Mouse (Mus musculus): ENCODE data around the gene Sgcd. TPM values are rescaled to one million over a fixed set of nuclear protein-coding genes. Genes with fewer than 3 reads are reported as not detected.

The Sgcd gene
- polyA plus RNA-seq, 1 experiment from 2014 or later = 1.2 TPM

DNA sequence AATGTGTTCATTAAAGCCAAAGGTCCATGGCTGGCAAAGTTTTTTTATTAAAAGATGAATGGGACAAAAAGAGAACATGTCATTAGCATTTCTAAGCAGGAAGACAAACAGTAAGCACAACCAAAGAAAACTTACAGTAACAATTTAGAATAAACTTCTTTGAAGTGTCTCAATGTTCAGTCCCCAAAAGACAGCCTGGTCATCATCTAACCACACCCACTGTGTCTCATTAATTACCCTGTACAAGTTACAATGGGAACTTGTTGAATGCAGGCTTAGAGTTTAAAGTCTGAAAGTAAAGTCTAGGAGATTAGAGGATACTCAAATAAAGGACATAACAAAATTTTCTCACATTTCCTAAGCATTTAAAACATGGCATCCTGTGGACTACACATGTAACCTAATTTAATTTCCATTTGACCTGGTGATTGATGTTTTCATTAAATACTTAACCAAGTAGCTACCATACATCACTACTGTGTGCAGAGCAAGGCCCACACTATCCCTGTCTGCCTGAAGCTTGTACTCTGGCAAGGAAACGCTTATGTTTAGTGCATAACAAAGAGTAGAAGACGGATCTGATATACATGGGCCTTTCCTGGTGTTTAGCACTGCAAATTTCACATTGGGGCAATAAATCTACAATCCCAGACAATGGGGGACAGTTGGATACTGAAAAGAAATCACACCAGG, 347.1 kb downstream of the Sgcd start:
- no peak overlapping the region for H3K4me3 ChIP-seq (ENCODE audit: low read depth, low read length)
- DNase-seq (ENCODE audit: low spot score) (no peak), ATAC-seq (no peak)
- no peaks in the 10 kb centered on the region for H3K36me3 ChIP-seq (ENCODE audit: insufficient read depth, low read length)
- H3K9me3 ChIP-seq (ENCODE audit: low read length) = no peaks in the 10 kb centered on the region
- 53% methylated on average over 2 of the region's 2 CpGs for WGBS
- H3K4me2 ChIP-seq (replicated peaks; ENCODE audit: low read depth, low read length) = no peak overlapping the region
- no peak overlapping the region for H3K9ac ChIP-seq (replicated peaks; ENCODE audit: low read depth)
- no peaks in the 10 kb centered on the region for H3K27me3 ChIP-seq (replicated peaks; ENCODE audit: insufficient read depth, low read length)
- no peak overlapping the region for H3K27ac ChIP-seq (ENCODE audit: low read length)
- H3K4me1 ChIP-seq (ENCODE audit: insufficient read depth, low read depth, low read length) = no peaks in the 10 kb centered on the region
- TF ChIP-seq EP300 (IDR thresholded peaks at IDR 0.05) (no peak), CTCF (IDR thresholded peaks at IDR 0.05) (no peak)

DNA sequence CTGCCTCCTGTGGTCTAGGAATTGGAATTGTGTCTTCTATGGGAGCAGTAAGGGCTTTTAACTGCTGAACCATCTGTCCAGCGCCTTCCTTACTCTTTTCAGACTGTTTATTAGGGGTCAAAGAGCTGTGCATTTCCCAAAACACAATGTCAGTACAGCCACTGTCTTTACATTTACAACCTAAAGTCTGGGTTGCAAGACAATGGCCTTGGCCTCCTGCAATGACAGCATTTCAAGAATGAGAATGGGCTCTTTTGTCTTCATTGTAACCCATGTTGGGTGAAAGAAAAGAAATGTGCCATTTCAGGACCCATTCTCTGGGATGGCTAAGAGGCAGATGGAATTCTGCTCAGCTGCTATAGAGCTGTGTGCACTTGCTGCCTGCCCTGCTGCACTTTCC, 348.2 kb downstream of the Sgcd start:
- WGBS = 53% methylated on average over 1 of the region's 1 CpGs
- Histone ChIP-seq H3K27ac (ENCODE audit: low read length) (no peak overlapping the region), H3K4me1 (ENCODE audit: insufficient read depth, low read depth, low read length) (no peaks in the 10 kb centered on the region), H3K4me2 (replicated peaks; ENCODE audit: low read depth, low read length) (no peak overlapping the region), H3K36me3 (ENCODE audit: insufficient read depth, low read length) (no peaks in the 10 kb centered on the region), H3K4me3 (ENCODE audit: low read depth, low read length) (no peak overlapping the region), H3K27me3 (replicated peaks; ENCODE audit: insufficient read depth, low read length) (no peaks in the 10 kb centered on the region), H3K9ac (replicated peaks; ENCODE audit: low read depth) (no peak overlapping the region), H3K9me3 (ENCODE audit: low read length) (no peaks in the 10 kb centered on the region)
- ATAC-seq (no peak), DNase-seq (ENCODE audit: low spot score) (no peak)
- TF ChIP-seq EP300 (IDR thresholded peaks at IDR 0.05) (no peak), CTCF (IDR thresholded peaks at IDR 0.05) (no peak)

DNA sequence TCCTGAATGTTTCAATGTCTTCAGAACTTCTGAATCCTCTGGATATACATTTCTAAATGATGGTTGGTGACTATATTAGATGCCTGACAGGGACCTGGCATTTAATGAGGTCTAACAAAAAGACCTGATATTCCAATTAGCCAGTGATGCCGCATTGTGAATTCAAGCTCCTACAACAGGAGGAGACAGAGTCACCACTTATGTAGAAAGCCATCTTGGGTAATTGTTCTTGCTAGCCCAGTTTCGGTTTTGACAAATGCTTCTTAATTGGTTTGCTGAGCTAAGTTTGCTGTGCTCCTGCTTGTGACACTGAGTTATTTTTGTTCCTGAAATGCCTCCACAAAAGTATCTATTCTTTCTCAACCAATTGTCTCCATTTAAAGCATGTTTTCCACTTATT, 358.6 kb downstream of the Sgcd start:
- DNase-seq (ENCODE audit: low spot score) (no peak), ATAC-seq (no peak)
- Histone ChIP-seq H3K4me3 (ENCODE audit: low read depth, low read length) (no peak overlapping the region), H3K9me3 (ENCODE audit: low read length) (no peaks in the 10 kb centered on the region), H3K36me3 (ENCODE audit: insufficient read depth, low read length) (no peaks in the 10 kb centered on the region), H3K9ac (replicated peaks; ENCODE audit: low read depth) (no peak overlapping the region), H3K4me1 (ENCODE audit: insufficient read depth, low read depth, low read length) (no peaks in the 10 kb centered on the region), H3K27me3 (replicated peaks; ENCODE audit: insufficient read depth, low read length) (no peaks in the 10 kb centered on the region), H3K27ac (ENCODE audit: low read length) (no peak overlapping the region), H3K4me2 (replicated peaks; ENCODE audit: low read depth, low read length) (no peak overlapping the region)
- TF ChIP-seq CTCF (IDR thresholded peaks at IDR 0.05) (no peak), EP300 (IDR thresholded peaks at IDR 0.05) (no peak)
- WGBS = 80% methylated on average over 2 of the region's 2 CpGs

DNA sequence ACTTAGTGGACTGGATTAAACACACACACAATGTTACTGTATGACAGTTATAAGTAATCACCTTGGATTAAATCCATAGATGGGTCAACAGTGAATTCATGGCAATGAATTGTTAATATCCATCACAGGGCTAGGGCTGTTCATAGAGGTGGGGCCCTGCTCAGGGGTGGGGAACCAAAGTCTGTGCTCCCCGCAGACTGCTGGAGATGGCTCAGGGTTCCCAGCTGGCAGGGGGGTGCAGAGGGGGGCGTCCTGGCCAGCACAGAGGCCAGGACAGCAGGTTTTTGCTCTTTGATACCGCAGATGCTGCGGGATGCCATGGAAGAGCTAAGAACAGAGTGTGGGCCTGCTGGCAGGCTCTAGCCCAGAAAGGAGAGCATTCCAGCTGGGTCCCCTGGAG, 378.9 kb downstream of the Sgcd start:
- no peaks in the 10 kb centered on the region for H3K27me3 ChIP-seq (replicated peaks; ENCODE audit: insufficient read depth, low read length)
- H3K4me2 ChIP-seq (replicated peaks; ENCODE audit: low read depth, low read length) = no peak overlapping the region
- DNase-seq (ENCODE audit: low spot score) = no peak
- H3K27ac ChIP-seq (ENCODE audit: low read length) = no peak overlapping the region
- no peaks in the 10 kb centered on the region for H3K9me3 ChIP-seq (ENCODE audit: low read length)
- ATAC-seq = no peak
- H3K36me3 ChIP-seq (ENCODE audit: insufficient read depth, low read length) = no peaks in the 10 kb centered on the region
- H3K9ac ChIP-seq (replicated peaks; ENCODE audit: low read depth) = no peak overlapping the region
- no peak overlapping the region for H3K4me3 ChIP-seq (ENCODE audit: low read depth, low read length)
- TF ChIP-seq EP300 (IDR thresholded peaks at IDR 0.05) = no peak
- no peak for TF ChIP-seq CTCF (IDR thresholded peaks at IDR 0.05)
- 73% methylated on average over 4 of the region's 4 CpGs for WGBS
- H3K4me1 ChIP-seq (ENCODE audit: insufficient read depth, low read depth, low read length) = no peaks in the 10 kb centered on the region

DNA sequence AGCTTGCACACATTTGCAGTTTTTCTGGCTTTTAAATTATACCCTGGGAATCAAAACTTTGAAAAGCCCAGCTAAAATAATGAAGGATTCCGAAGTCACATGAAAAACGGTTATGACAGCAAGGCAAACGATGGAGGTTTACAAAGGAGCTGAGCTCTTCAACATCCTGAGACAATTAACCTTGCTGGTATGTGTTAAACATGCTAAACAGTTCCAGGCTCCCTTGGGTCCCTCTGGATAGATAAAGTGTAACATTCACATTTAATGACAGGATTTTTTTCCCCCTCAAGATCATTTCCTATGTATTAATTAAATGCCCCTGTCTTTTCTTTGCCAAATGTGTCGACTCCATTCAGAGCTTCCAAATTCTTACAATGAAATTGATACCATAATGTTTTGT, 414.1 kb downstream of the Sgcd start:
- no peak overlapping the region for H3K27ac ChIP-seq (ENCODE audit: low read length)
- H3K4me2 ChIP-seq (replicated peaks; ENCODE audit: low read depth, low read length) = no peak overlapping the region
- TF ChIP-seq CTCF (IDR thresholded peaks at IDR 0.05) = no peak
- no peak for TF ChIP-seq EP300 (IDR thresholded peaks at IDR 0.05)
- 62% methylated on average over 4 of the region's 4 CpGs for WGBS
- no peaks in the 10 kb centered on the region for H3K9me3 ChIP-seq (ENCODE audit: low read length)
- no peaks in the 10 kb centered on the region for H3K27me3 ChIP-seq (replicated peaks; ENCODE audit: insufficient read depth, low read length)
- no peaks in the 10 kb centered on the region for H3K4me1 ChIP-seq (ENCODE audit: insufficient read depth, low read depth, low read length)
- no peak overlapping the region for H3K4me3 ChIP-seq (ENCODE audit: low read depth, low read length)
- H3K36me3 ChIP-seq (ENCODE audit: insufficient read depth, low read length) = no peaks in the 10 kb centered on the region
- DNase-seq (ENCODE audit: low spot score) (no peak), ATAC-seq (no peak)
- H3K9ac ChIP-seq (replicated peaks; ENCODE audit: low read depth) = no peak overlapping the region

DNA sequence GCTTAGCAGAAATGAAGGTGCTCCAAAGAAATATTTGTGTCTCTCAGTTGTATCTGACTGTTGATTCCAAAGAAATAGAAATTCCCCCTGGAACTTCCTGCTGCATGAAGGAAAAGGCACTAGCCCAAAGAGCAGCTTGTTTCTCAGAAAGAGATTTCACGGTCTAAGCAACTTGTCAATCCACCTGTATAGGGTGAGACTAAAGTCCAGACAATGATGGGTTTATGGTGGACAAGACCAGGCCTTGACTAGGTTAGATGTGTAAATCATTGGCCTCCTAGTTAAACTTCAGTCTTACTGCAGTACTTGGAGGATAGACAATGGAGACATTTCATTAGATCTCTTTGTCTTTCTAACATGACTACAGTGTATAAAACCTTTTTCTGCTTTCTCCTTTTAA, 420.3 kb downstream of the Sgcd start:
- no peaks in the 10 kb centered on the region for H3K27me3 ChIP-seq (replicated peaks; ENCODE audit: insufficient read depth, low read length)
- DNase-seq (ENCODE audit: low spot score) (no peak), ATAC-seq (no peak)
- TF ChIP-seq EP300 (IDR thresholded peaks at IDR 0.05) (no peak), CTCF (IDR thresholded peaks at IDR 0.05) (no peak)
- H3K9me3 ChIP-seq (ENCODE audit: low read length) = no peaks in the 10 kb centered on the region
- H3K4me1 ChIP-seq (ENCODE audit: insufficient read depth, low read depth, low read length) = no peaks in the 10 kb centered on the region
- 90% methylated on average over 1 of the region's 1 CpGs for WGBS
- no peak overlapping the region for H3K27ac ChIP-seq (ENCODE audit: low read length)
- no peak overlapping the region for H3K4me3 ChIP-seq (ENCODE audit: low read depth, low read length)
- no peaks in the 10 kb centered on the region for H3K36me3 ChIP-seq (ENCODE audit: insufficient read depth, low read length)
- H3K4me2 ChIP-seq (replicated peaks; ENCODE audit: low read depth, low read length) = no peak overlapping the region
- no peak overlapping the region for H3K9ac ChIP-seq (replicated peaks; ENCODE audit: low read depth)

DNA sequence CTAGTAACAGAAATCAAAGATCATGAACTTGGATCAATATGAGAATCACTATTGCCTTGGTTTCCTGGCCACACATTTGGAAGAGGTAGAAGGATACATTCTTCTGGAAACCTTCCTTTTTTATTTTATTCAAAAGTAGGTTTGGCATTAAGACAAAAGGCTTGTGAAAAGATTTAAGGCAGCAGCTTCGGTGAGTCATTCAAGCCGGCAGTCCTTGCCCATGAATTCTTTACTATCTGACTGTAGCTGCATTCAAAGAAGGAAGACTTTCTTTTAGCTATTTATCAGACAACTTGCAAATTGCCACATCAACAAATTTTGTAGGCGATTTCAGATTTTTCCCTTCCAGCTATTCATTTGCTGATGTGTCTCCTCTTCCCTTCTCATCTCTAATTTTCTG, 422.6 kb downstream of the Sgcd start:
- Histone ChIP-seq H3K27ac (ENCODE audit: low read length) (no peak overlapping the region), H3K9ac (replicated peaks; ENCODE audit: low read depth) (no peak overlapping the region), H3K9me3 (ENCODE audit: low read length) (no peaks in the 10 kb centered on the region), H3K4me1 (ENCODE audit: insufficient read depth, low read depth, low read length) (no peaks in the 10 kb centered on the region), H3K27me3 (replicated peaks; ENCODE audit: insufficient read depth, low read length) (no peaks in the 10 kb centered on the region), H3K4me3 (ENCODE audit: low read depth, low read length) (no peak overlapping the region), H3K4me2 (replicated peaks; ENCODE audit: low read depth, low read length) (no peak overlapping the region), H3K36me3 (ENCODE audit: insufficient read depth, low read length) (no peaks in the 10 kb centered on the region)
- no peak for DNase-seq (ENCODE audit: low spot score)
- TF ChIP-seq CTCF (IDR thresholded peaks at IDR 0.05) = no peak
- no peak for TF ChIP-seq EP300 (IDR thresholded peaks at IDR 0.05)
- no peak for ATAC-seq
- 82% methylated on average over 3 of the region's 3 CpGs for WGBS

Measured in lung, postnatal 0 days (tissue).